Mouse (Mus musculus) cerebellum, postnatal 14 days (tissue): ENCODE measurements around the gene Thsd7b.

Experiments
- DNase-seq, 2 experiments: peaks; one replicate each; pipeline ENCODE4 v3.0.0; 2021; ENCODE audit warnings: mixed read lengths in 2 of 2

The Thsd7b gene

GRCm38 (mm10) chr1:129272982-129273937, at the start of gene Thsd7b:
Gene Thsd7b (plus strand): TSS chr1:129273302.
- DNase-seq: peak; percentile 34 to 48

- DNase-seq: peak; percentile 32
These were observed 28.8 kb upstream of the Thsd7b start for GRCm38 (mm10) chr1:129244292-129244691.

- DNase-seq: peak in 1 of 2 experiments; percentile 6
These were observed 22.2 kb upstream of the Thsd7b start for GRCm38 (mm10) chr1:129250704-129251443.

- DNase-seq: no peak
These were observed 6.4 kb upstream of the Thsd7b start for GRCm38 (mm10) chr1:129266684-129267083.

GRCm38 (mm10) chr1:129304173-129304572, 31.1 kb downstream of the Thsd7b start:
- no peak for DNase-seq

GRCm38 (mm10) chr1:129324388-129324787, 51.3 kb downstream of the Thsd7b start:
- DNase-seq: no peak

- DNase-seq: no peak
These were observed 51.7 kb downstream of the Thsd7b start for GRCm38 (mm10) chr1:129324798-129325197.

GRCm38 (mm10) chr1:129356631-129357030, 83.5 kb downstream of the Thsd7b start:
- no peak for DNase-seq

GRCm38 (mm10) chr1:129357378-129357777, 84.3 kb downstream of the Thsd7b start:
- no peak for DNase-seq

- DNase-seq: no peak
These were observed 90.3 kb downstream of the Thsd7b start for GRCm38 (mm10) chr1:129363368-129363767.

GRCm38 (mm10) chr1:129364828-129365227, 91.7 kb downstream of the Thsd7b start:
- DNase-seq: no peak

GRCm38 (mm10) chr1:129365590-129365989, 92.5 kb downstream of the Thsd7b start:
- DNase-seq: no peak

- DNase-seq: no peak
These were observed 113.4 kb downstream of the Thsd7b start for GRCm38 (mm10) chr1:129386479-129386878.

- no peak for DNase-seq
These were observed 138.5 kb downstream of the Thsd7b start for GRCm38 (mm10) chr1:129411584-129411983.

GRCm38 (mm10) chr1:129421581-129421980, 148.5 kb downstream of the Thsd7b start:
- DNase-seq: no peak

GRCm38 (mm10) chr1:129464414-129464813, 191.3 kb downstream of the Thsd7b start:
- DNase-seq: no peak

- DNase-seq: no peak
These were observed 200.4 kb downstream of the Thsd7b start for GRCm38 (mm10) chr1:129473504-129473903.

- DNase-seq: no peak
These were observed 211.3 kb downstream of the Thsd7b start for GRCm38 (mm10) chr1:129484266-129485031.

GRCm38 (mm10) chr1:129491136-129491535, 218.0 kb downstream of the Thsd7b start:
- DNase-seq: peak; percentile 5 to 7

GRCm38 (mm10) chr1:129493929-129494328, 220.8 kb downstream of the Thsd7b start:
- DNase-seq: no peak

GRCm38 (mm10) chr1:129501707-129502106, 228.6 kb downstream of the Thsd7b start:
- DNase-seq: peak in 1 of 2 experiments; percentile 11

GRCm38 (mm10) chr1:129516379-129516778, 243.3 kb downstream of the Thsd7b start:
- DNase-seq: peak in 1 of 2 experiments; percentile 14

- no peak for DNase-seq
These were observed 246.6 kb downstream of the Thsd7b start for GRCm38 (mm10) chr1:129519751-129520150.
